Mouse (Mus musculus) embryonic facial prominence, embryonic 13.5 days (tissue): ENCODE measurements at regions not wholly inside any gene's neighbourhood (a gene's known extent, or its start where the extent isn't known, plus 50 kb on each side); places are given as distances from the start of the nearest gene placed in this dataset.

Experiments
- ATAC-seq: fragments of 200-750 bp; cut with Nextera tagmentation; 2 replicates; pipeline ENCODE4 v1.8.0; 2017; ENCODE audit warnings: low read depth; ENCODE audit not compliant: insufficient number of reproducible peaks, insufficient read depth, low FRiP score, low TSS enrichment
- H3K27ac ChIP-seq: fragments of 300-500 bp; sonication (generic); 2 replicates; pipeline ENCODE4 v1.5.1; 2015; ENCODE audit warnings: moderate library complexity, mild to moderate bottlenecking, inconsistent platforms
- H3K27me3 ChIP-seq: fragments of 300-500 bp; sonication (generic); 2 replicates; pipeline ENCODE4 v1.6.1; 2015; ENCODE audit warnings: mild to moderate bottlenecking, inconsistent platforms
- H3K36me3 ChIP-seq: fragments of 300-500 bp; sonication (generic); 2 replicates; pipeline ENCODE4 v1.6.1; 2015; ENCODE audit warnings: mild to moderate bottlenecking, inconsistent platforms
- H3K4me1 ChIP-seq: fragments of 300-500 bp; sonication (generic); 2 replicates; pipeline ENCODE4 v1.6.1; 2015; ENCODE audit warnings: inconsistent platforms
- H3K4me2 ChIP-seq: fragments of 300-500 bp; sonication (generic); 2 replicates; pipeline ENCODE4 v1.6.1; 2015; ENCODE audit warnings: moderate library complexity, mild to moderate bottlenecking, inconsistent platforms
- H3K4me3 ChIP-seq: fragments of 300-500 bp; sonication (generic); 2 replicates; pipeline ENCODE4 v1.5.1; 2015; ENCODE audit warnings: mild to moderate bottlenecking, inconsistent platforms
- H3K9ac ChIP-seq: fragments of 300-500 bp; sonication (generic); 2 replicates; pipeline ENCODE4 v1.6.1; 2015; ENCODE audit warnings: mild to moderate bottlenecking, inconsistent platforms
- H3K9me3 ChIP-seq: fragments of 300-500 bp; sonication (generic); 2 replicates; pipeline ENCODE4 v1.6.1; 2016; ENCODE audit warnings: inconsistent platforms
- WGBS: fragments of 180-500 bp; shearing (Covaris S2); methylation state at CpG from one replicate; pipeline ENCODE4 v1.1.7; 2015; ENCODE audit warnings: mixed read lengths; 5-methylcytosine and 5-hydroxymethylcytosine counted together

DNA sequence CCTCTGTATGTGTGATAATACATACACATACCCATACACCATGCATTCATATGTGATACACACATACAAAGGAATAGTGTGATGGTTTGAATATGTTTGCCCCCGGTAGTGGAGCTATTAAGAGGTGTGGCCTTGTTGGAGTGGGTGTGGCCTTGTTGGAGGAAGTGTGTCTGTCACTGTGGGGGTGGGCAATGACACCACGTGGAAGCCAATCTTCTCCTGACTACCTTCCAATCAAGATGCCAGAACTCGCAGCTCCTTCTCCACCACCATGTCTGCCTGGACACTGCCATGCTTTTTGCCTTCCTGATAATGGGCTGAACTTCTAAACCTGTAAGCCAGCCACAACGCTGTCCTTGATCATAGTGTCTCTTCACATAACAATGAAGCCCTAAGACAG, 86.1 kb upstream of the Pabpc6 start:
- WGBS = 83% methylated on average over 4 of the region's 4 CpGs
- no peak overlapping the region for H3K4me3 ChIP-seq
- H3K27me3 ChIP-seq = no peaks in the 10 kb centered on the region
- no peaks in the 10 kb centered on the region for H3K9me3 ChIP-seq
- no peak overlapping the region for H3K4me2 ChIP-seq
- H3K36me3 ChIP-seq = no peaks in the 10 kb centered on the region
- H3K9ac ChIP-seq = no peak overlapping the region
- no peak for ATAC-seq
- H3K4me1 ChIP-seq = no peaks in the 10 kb centered on the region
- no peak overlapping the region for H3K27ac ChIP-seq

DNA sequence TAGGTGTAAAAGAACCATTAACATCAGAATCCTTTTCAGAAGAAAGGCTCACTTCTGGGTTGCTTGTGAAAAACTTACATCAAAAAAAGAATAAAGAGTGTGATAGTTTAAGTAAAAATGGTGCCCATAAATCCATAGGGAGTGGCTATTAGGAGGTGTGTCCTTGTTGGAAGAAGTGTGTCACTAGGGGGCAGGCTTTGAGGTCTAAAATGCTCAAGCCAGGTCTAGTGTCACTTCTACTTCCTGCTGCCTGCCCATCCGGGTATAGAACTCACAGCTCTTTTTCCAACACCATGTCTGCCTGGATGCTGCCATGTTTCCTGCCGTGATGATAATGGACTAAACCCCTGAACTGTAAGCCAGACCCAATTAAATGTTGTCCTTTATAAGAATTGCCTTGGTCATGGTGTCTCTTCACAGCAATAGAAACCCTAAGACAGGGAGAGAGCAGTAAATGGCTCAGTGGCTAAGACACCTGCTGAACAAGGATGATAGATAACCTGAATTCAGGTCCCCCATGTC, 85.4 kb upstream of the Pabpc6 start:
- Histone ChIP-seq H3K4me1 (no peaks in the 10 kb centered on the region), H3K27me3 (no peaks in the 10 kb centered on the region), H3K9me3 (no peaks in the 10 kb centered on the region), H3K36me3 (no peaks in the 10 kb centered on the region), H3K4me2 (no peak overlapping the region), H3K9ac (no peak overlapping the region), H3K4me3 (no peak overlapping the region), H3K27ac (no peak overlapping the region)
- no peak for ATAC-seq
- 84% methylated on average over 2 of the region's 2 CpGs for whole genome bisulfite sequencing

DNA sequence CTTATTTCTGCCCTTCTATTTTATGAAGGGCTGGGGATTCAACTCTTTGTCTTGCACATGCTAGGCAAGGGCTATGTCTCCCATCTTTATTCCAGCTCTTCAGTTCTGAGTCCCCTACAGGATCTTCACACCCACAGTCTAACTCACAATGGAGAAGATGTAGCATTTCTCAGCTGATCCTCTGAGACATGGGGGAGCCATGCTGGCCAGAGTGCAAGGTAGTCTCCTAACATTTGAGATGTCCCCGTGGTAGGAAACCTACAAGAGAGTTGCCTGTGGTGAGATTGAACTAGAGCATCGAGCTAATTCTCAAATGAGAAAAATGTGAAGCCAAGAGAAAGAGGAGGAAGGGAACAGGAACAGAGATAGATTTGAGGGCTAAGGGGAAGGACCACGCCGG, 83.3 kb upstream of the Pabpc6 start:
- no peaks in the 10 kb centered on the region for H3K36me3 ChIP-seq
- WGBS = 88% methylated on average over 4 of the region's 4 CpGs
- ATAC-seq = no peak
- H3K27me3 ChIP-seq = no peaks in the 10 kb centered on the region
- no peak overlapping the region for H3K27ac ChIP-seq
- no peak overlapping the region for H3K4me2 ChIP-seq
- no peaks in the 10 kb centered on the region for H3K9me3 ChIP-seq
- H3K4me1 ChIP-seq = no peaks in the 10 kb centered on the region
- no peak overlapping the region for H3K4me3 ChIP-seq
- H3K9ac ChIP-seq = no peak overlapping the region

DNA sequence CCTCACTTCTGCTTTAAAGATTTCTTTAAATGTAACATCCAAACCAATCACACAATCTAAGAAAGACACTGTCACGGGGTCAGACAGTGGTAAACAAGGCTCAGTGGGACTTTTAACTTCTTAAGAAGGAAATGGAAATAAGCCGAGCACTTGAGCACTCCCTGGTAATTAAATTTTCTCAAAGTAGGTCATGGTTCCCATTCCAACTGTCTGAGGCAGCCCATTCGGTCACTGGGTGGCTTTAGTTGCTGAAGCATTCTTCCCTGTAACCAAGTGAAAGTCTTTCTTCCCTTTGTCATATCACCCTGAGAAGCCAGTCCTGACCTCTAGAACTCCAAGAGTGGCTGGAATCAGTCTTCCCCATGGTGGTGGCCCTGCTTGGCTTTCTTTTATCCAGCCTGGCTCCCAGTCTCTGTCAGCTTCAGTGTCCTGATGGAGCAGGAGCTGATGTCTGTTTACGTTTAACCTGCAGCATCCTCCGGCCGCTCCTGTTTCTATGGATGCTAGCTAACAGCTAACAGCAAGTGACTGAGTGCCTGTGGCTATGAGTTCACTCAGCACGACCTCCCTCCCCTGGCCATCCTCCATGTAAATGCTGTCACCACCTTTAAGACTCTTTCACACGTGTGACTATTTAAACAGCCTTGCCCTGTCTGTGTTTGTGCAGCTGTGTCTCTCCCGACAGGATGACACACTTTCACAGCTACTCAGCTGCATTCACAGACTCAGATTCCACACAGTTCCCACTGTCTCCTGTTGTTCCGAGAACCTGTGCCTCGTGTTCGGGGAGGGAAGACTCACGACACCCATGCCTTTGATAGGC, 82.0 kb upstream of the Pabpc6 start:
- H3K9ac ChIP-seq = no peak overlapping the region
- no peaks in the 10 kb centered on the region for H3K4me1 ChIP-seq
- H3K4me2 ChIP-seq = no peak overlapping the region
- ATAC-seq = no peak
- no peak overlapping the region for H3K4me3 ChIP-seq
- no peaks in the 10 kb centered on the region for H3K9me3 ChIP-seq
- H3K27me3 ChIP-seq = no peaks in the 10 kb centered on the region
- H3K27ac ChIP-seq = no peak overlapping the region
- no peaks in the 10 kb centered on the region for H3K36me3 ChIP-seq
- WGBS = 47% methylated on average over 13 of the region's 13 CpGs

DNA sequence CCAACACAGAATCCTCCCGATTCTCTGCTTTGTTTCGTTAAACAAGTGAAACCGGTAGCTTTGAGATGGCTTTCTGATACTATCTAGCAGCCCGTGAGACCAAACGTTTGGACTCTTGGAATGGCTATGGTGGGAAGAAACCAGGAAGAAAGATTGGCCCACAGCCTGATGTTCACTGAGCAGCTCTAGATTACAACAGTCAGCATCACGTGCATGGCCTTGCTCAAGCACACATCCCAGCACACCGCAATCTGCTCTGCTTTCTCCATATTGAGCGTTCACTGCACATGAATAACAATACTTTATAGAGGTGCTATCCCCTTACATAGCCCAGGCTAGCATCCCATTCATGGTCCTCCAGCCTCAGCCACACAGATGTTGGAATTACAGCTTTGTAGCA, 80.5 kb upstream of the Pabpc6 start:
- no peaks in the 10 kb centered on the region for H3K4me1 ChIP-seq
- no peak for ATAC-seq
- no peak overlapping the region for H3K9ac ChIP-seq
- H3K27ac ChIP-seq = no peak overlapping the region
- no peaks in the 10 kb centered on the region for H3K9me3 ChIP-seq
- WGBS = 87% methylated on average over 8 of the region's 8 CpGs
- no peak overlapping the region for H3K4me3 ChIP-seq
- H3K4me2 ChIP-seq = no peak overlapping the region
- no peaks in the 10 kb centered on the region for H3K36me3 ChIP-seq
- no peaks in the 10 kb centered on the region for H3K27me3 ChIP-seq

DNA sequence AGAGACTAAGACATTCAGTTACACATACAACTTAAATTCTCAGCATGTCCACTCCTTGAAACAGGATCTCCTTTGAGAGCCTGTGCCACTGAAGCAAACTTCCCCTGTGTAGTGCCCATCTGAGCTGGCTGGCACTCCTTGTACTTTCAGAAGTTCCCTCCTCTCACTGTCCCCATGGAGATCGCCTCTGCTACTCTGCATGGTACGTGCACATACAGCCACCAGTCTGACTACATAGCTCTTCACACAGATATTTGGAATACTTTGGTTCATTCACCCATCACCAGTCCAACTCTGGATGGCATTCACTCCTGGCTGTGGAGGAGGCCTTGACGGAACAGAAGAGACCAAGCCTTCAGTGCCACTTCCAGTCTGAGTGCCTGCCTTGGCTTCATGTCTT, 79.8 kb upstream of the Pabpc6 start:
- Histone ChIP-seq H3K4me1 (no peaks in the 10 kb centered on the region), H3K9ac (no peak overlapping the region), H3K4me2 (no peak overlapping the region), H3K9me3 (no peaks in the 10 kb centered on the region), H3K27me3 (no peaks in the 10 kb centered on the region), H3K4me3 (no peak overlapping the region), H3K27ac (no peak overlapping the region), H3K36me3 (no peaks in the 10 kb centered on the region)
- ATAC-seq = no peak
- 92% methylated on average over 3 of the region's 3 CpGs for WGBS

DNA sequence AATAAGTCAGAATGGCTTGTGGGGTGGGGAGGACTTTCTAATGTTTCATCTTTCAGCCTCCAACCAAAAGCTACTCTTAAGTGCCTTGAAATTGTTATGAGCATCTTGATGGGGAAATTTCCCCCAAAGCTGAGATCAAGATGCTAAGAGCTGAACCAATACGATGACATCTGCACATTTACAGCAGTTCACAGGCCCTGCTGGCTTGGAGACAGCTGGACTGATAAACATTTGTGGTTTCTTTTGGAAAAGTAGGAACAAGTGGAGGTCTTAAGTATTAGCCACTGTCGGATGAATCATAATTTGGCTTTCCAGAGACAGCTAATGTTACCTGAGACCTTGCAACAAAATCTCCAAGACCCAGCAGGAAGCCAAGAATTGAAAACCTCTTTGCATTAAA, 78.4 kb upstream of the Pabpc6 start:
- no peak overlapping the region for H3K4me2 ChIP-seq
- WGBS = 84% methylated on average over 2 of the region's 2 CpGs
- H3K27ac ChIP-seq = no peak overlapping the region
- no peak for ATAC-seq
- H3K27me3 ChIP-seq = no peaks in the 10 kb centered on the region
- no peaks in the 10 kb centered on the region for H3K9me3 ChIP-seq
- no peaks in the 10 kb centered on the region for H3K36me3 ChIP-seq
- H3K9ac ChIP-seq = no peak overlapping the region
- no peak overlapping the region for H3K4me3 ChIP-seq
- no peaks in the 10 kb centered on the region for H3K4me1 ChIP-seq

DNA sequence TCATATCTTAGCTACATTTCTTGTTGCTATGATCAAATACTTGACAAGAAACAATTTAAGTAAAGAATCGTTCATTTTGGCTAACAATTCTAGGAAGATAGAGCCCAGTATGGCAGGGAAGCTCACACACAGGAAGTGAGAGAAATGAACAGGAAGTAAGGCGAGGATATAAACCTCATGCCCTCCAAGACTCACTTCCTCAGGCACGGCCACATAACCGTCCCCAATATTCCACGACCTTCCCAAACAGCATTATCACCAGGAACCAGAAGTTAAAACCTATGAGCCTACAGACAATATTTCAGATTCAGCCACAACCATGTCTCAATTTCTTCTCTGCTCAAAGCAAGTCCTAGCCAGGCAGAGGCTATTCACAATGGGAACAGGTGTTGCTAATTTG, 73.8 kb upstream of the Pabpc6 start:
- Histone ChIP-seq H3K4me1 (no peaks in the 10 kb centered on the region), H3K9ac (no peak overlapping the region), H3K9me3 (no peaks in the 10 kb centered on the region), H3K4me3 (no peak overlapping the region), H3K27ac (no peak overlapping the region), H3K36me3 (no peaks in the 10 kb centered on the region), H3K27me3 (no peaks in the 10 kb centered on the region), H3K4me2 (no peak overlapping the region)
- 82% methylated on average over 5 of the region's 5 CpGs for WGBS
- no peak for ATAC-seq

DNA sequence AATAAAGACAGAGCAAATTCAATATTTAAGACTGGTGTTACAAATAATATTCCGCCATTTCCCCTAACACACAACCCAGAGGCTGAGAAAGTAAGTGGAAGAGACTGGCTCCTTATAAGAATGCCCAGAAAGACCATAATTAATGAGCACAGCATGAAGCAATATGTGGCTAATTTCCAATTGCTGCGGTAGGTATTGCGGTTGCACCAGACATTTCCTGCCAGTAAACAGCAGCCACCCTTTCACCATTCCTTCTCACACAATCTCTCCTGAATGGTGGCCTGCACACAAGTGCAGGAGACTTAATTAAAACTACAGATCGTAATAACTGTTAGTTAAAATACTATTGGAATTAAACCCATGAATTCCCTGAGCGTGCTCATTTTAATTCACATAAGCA, 71.8 kb upstream of the Pabpc6 start:
- H3K27me3 ChIP-seq = no peaks in the 10 kb centered on the region
- no peaks in the 10 kb centered on the region for H3K9me3 ChIP-seq
- no peaks in the 10 kb centered on the region for H3K4me1 ChIP-seq
- WGBS = 84% methylated on average over 5 of the region's 5 CpGs
- H3K4me2 ChIP-seq = no peak overlapping the region
- ATAC-seq = no peak
- no peak overlapping the region for H3K4me3 ChIP-seq
- no peaks in the 10 kb centered on the region for H3K36me3 ChIP-seq
- no peak overlapping the region for H3K9ac ChIP-seq
- no peak overlapping the region for H3K27ac ChIP-seq

DNA sequence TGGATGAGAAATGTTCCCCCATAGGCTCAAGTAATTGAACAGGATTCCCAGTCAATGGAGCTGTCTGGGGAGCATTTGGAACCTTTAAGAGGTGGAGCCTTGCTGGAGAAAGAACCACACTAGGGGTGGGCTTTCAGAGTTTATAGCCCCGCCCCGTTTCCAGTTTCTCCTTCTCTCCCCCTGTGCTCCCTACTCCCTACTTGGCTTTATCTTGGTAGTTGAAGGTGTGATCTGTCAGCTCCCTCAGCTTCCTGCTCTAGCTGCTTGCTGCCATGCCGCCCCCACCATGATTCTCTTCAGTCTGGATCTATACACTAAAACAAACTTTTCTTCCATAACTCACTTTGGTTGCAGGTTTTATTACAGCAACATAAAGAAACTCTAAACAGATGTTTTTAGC, 59.5 kb upstream of the Pabpc6 start:
- Histone ChIP-seq H3K9ac (no peak overlapping the region), H3K4me2 (no peak overlapping the region), H3K4me3 (no peak overlapping the region), H3K27me3 (no peaks in the 10 kb centered on the region), H3K36me3 (no peaks in the 10 kb centered on the region), H3K9me3 (no peaks in the 10 kb centered on the region), H3K27ac (no peak overlapping the region), H3K4me1 (no peaks in the 10 kb centered on the region)
- no peak for ATAC-seq
- 66% methylated on average over 3 of the region's 3 CpGs for WGBS

DNA sequence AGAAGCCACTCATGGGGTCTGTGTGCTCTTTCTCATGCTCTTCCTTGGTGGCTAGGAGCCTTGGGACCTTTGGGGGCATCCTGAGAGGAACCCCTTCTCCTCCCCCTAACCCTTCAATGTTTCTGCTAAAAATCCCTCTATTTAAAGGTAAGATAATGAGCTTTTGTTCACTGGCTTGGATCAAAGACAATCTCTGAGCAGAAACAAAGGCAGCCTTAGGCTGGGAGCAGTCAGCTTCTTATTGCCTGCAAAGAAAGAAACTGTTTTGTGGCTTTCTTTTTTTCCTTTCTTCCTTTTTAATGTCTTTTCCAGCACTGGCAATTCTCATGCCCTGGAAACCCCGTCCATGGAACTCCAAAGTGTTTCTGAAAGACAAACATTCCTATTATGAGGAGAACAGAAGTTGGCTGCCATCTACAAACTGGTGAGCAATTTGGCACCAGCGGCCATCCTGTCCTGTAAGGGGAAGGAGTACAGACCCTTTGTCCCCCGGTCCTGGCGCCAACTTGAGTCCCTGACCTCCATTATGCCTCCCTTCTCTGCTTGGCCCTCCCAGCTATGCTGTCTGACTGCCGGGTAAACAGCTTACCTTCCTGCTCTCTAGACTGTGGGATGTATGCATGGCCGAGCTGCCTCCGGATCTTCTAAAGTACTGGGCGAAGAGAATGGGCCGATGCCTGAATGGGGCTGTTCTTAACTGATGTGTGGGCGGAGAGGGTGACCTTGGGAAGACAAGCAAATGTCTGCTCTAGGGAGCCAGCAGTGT, 56.4 kb upstream of the Pabpc6 start:
- no peaks in the 10 kb centered on the region for H3K4me1 ChIP-seq
- no peak for ATAC-seq
- H3K4me2 ChIP-seq = no peak overlapping the region
- no peaks in the 10 kb centered on the region for H3K9me3 ChIP-seq
- no peaks in the 10 kb centered on the region for H3K36me3 ChIP-seq
- no peak overlapping the region for H3K4me3 ChIP-seq
- H3K9ac ChIP-seq = no peak overlapping the region
- WGBS = 51% methylated on average over 10 of the region's 10 CpGs
- H3K27me3 ChIP-seq = no peaks in the 10 kb centered on the region
- H3K27ac ChIP-seq = no peak overlapping the region

DNA sequence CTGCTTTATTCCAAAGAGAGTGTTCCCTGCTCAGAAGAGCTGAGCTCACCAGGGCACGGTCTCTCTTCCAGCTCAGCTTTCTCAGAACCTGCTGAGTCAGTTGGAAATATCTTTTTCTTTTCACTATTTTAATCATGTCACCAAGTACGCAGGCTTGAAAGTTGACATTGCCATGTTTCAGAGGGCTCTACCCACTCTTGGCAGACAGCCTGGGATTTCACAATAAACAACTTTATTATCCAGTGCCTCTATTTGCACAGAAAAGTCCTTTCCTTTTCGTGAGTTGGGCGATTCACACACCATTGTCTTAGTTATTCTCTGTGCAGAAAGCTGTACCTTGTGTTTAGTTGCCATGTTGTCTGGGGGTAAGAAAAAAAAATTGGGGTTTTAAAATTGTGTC, 54.0 kb upstream of the Pabpc6 start:
- Histone ChIP-seq H3K27me3 (no peaks in the 10 kb centered on the region), H3K4me3 (no peak overlapping the region), H3K4me2 (no peak overlapping the region), H3K4me1 (no peaks in the 10 kb centered on the region), H3K9me3 (no peaks in the 10 kb centered on the region), H3K27ac (no peak overlapping the region), H3K36me3 (no peaks in the 10 kb centered on the region), H3K9ac (no peak overlapping the region)
- 47% methylated on average over 4 of the region's 4 CpGs for WGBS
- no peak for ATAC-seq
